Mouse (Mus musculus) kidney, adult 11 months (tissue): ENCODE measurements around the gene Zc3h7b.
A peak's percentile ranks its signal among the peaks of the same experiment; 100 is the strongest.
"Not testable (repeated sequence)": the region's sequence is repeated elsewhere in the genome, so short reads cannot be mapped to it uniquely, and the experiment has no call there.

Source experiments
- DNase-seq: peaks from one replicate; pipeline ENCODE4 v3.0.0; 2022

The Zc3h7b gene

DNA sequence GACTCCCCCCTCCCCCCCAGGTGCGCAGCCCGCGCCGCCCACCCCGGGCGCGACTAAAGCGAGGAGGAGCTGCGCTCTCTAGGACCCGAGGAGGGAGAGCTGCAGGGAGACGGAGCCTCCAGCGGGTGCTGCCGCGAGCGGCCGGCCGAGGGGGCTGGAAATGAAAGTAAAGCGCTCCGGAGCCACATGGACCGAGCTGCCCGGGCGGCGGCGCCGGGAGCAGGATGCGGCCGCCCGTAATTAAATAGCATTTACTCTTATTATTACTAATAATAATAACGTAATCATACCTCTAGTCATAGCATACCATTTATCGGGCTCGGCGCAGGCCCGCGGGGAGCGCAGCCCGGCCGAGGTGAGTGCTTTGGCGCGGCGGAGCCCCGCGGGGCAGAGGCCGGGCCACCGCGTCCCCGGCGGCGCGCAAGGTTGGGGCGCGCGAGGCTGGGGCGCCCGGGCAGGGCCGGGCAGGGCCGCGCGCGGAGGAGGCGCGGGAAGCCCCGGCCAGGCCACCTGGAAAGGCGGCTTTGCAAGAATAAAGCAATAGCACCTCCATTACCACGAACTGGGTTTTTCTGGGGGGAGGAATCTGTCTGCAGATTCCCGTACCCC is at the start of gene Zc3h7b, which contains the start of gene Rangap1:
TSS of gene Zc3h7b (plus strand) at position 66 of the 609 bp plus-strand sequence.
TSS of gene Rangap1 (minus strand) at position 539 of the 609 bp plus-strand sequence.
- peak; percentile 66 for DNase-seq

- no peak for DNase-seq
Measured at GRCm38 (mm10) chr15:81697175-81697574, 47.7 kb upstream of the Zc3h7b start, which contains the start of gene Chadl. Chadl (minus strand) TSS chr15:81697287.

DNA sequence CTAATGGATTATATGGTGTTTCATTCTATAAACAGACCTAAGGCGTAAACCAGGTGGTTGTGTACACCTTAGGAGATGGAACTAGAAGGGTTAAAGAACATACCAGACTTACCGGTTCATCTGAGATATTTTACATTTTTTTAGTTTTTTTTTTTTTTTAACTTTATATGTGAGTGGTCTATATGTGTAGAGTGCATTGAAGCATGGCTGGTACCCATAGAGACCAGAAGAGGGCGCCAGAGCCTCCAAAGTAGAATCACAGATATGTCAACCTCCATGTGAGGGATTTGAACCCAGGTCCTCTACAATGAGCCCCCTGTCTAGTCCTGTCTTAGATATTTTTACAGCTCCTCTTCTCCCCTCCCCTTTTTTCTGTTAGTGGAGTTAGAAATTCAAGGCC is 47.0 kb upstream of the Zc3h7b start:
- DNase-seq, result peak; percentile 29

DNA sequence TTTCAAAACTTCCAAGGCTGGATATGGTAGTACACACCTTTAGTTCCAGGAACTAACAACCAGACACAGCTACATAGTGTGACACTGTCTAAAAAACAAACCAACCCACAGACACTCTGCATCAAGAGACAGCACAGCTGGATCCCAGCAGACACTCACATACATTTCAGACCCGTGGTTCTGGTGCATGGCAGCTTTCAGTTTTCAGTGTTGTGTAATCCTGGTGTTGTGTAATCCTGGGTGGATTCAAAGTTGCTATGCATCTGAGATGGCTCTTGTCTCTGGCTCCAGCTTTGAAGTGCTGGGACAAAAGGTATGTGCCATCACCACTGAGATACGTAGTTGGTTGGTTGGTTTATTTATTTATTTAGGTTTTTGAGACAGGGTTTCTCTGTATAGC is 46.3 kb upstream of the Zc3h7b start:
- no peak for DNase-seq

- DNase-seq, result no peak
Measured at GRCm38 (mm10) chr15:81700161-81700560, 44.7 kb upstream of the Zc3h7b start.

DNA sequence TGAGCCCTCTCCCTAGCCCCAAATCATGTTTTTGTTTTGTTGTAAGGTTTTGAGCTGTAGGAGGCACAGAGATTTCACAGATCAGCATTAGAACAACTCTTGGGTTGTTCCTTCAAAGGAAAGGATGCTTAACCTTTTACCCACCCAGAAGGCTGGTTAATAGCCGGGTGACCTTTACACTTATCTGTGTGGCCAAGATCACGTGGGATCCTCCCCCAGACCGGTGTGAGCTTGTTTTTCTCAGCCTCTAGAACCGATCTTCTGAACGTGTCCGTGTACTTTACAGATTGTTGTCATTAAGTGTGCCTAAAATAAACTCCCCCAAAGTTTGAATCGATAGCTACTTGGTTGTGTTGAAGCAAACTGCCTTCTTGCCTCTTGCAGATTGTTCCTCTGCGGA is 44.3 kb upstream of the Zc3h7b start:
- peak; percentile 85 for DNase-seq

DNA sequence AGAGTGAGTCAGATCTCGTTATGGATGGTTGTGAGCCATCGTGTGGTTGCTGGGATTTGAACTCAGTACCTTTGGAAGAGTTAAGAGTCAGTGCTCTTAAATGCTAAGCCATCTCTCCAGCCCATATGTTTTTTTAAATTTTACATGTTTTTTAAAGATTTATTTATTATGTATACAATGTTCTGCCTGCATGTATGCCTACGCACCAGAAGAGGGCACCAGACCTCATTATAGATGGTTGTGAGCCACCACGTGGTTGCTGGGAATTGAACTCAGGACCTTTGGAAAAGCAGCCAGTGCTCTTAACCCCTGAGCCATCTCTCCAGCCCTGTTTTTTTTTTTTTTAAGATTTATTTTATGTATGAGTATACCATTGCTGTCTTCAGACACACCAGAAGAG is 43.5 kb upstream of the Zc3h7b start:
- not testable (repeated sequence) for DNase-seq

- DNase-seq, result no peak
Measured at GRCm38 (mm10) chr15:81702306-81703093, 42.4 kb upstream of the Zc3h7b start.

DNA sequence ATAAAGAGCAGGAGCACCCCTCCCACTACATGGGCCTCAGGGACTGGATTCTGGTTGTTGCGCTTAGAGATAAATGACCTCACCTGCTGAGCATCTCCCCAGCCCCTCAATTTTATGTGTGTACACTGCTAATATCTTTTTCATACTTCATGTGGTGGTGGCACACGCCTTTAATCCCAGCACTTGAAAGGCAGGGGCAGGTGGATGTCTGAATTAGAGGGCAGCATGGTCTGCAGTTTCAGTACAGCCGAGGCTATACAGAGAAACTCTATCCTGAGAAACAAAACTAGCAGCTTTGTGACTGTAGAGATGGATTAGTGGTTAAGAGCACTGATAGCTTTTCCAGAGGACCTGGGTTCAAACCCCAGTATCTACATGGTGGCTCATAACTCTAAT is 41.8 kb upstream of the Zc3h7b start:
- DNase-seq, result no peak

- no peak for DNase-seq
Measured at GRCm38 (mm10) chr15:81708991-81709390, 35.9 kb upstream of the Zc3h7b start.

DNA sequence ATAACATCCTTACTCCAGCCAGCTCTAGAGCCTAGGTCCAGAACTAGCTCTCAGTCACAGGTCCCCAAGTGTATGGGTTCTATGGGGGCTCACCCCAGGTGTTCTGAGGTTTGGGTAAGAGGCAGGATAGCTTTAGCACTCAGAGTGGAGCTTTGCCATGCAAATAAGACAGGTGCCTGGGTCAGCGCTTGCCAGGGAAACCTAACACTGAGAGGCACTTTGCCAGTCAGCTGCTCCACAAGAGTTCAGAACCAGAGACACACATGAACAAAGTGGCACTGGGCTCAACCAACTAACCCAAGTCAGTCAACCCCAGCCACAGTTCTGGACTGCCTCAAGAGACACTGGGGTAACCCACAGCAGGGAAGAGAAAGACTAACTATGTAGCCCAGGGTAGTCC is 35.2 kb upstream of the Zc3h7b start:
- DNase-seq, result no peak

GRCm38 (mm10) chr15:81710801-81711200 is 34.1 kb upstream of the Zc3h7b start:
- DNase-seq, result no peak

GRCm38 (mm10) chr15:81713742-81714141 is 31.1 kb upstream of the Zc3h7b start:
- no peak for DNase-seq

DNA sequence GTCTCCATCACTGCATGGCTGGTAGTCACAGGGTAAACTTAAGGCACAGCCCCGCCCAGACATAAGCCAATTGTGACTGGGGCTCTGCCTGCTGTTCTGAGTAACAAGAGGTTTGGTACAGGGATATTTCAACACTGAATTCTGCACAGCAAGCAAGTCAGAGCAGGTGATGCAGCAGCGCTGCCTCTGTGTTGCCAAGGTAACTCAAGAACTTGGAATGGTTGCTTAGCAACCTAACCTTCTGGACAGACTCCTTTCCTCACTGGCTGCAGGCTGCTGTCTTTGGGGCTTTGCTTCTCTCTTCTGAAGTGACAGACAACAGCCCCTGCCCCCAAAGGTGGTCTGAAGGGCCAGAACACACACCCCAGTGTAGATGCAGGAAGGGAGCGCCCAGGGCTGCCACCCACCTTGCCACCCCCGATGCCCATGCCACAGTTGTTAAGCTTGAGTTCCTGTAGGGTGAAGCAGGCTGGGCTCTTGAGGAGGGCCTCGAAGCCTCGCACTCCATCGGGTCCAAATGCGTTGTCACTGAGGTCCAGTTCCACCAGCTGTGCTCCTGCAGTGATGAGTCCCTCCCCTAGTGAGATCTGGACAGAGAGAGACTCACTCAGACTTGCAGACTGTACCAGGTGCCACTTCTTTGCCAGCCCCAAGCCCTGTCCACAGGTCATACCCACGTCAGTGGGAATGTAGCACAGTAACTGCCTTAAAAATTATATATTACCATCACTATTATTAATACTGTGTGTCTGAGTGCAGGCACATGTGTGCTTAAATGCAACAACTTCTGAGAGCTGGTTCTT is 26.3 kb upstream of the Zc3h7b start:
- DNase-seq, result no peak

- no peak for DNase-seq
Measured at GRCm38 (mm10) chr15:81719139-81719531, 25.7 kb upstream of the Zc3h7b start.

- no peak for DNase-seq
Measured at GRCm38 (mm10) chr15:81722361-81722760, 22.5 kb upstream of the Zc3h7b start.

DNA sequence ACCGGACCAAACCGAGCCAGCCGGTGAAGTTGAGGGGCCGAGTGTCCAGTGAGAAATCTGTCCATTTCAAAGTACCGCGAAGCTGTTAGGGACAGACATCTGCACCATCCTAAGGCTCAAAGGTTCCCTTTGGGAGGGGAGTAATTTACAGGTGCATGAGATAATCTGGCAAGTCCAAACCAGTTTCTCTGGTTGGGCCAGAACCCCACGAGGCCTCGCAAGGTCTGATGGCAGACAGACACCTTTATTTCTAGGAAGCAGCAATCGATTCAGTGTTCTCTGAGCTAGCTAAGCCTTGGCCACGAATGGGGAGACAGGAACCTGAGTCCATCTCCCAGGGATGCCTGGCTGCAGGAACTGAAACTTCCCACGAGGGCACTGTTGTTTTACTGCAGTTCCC is 21.2 kb upstream of the Zc3h7b start:
- no peak for DNase-seq

- DNase-seq, result no peak
Measured at GRCm38 (mm10) chr15:81725965-81726364, 18.9 kb upstream of the Zc3h7b start.

DNA sequence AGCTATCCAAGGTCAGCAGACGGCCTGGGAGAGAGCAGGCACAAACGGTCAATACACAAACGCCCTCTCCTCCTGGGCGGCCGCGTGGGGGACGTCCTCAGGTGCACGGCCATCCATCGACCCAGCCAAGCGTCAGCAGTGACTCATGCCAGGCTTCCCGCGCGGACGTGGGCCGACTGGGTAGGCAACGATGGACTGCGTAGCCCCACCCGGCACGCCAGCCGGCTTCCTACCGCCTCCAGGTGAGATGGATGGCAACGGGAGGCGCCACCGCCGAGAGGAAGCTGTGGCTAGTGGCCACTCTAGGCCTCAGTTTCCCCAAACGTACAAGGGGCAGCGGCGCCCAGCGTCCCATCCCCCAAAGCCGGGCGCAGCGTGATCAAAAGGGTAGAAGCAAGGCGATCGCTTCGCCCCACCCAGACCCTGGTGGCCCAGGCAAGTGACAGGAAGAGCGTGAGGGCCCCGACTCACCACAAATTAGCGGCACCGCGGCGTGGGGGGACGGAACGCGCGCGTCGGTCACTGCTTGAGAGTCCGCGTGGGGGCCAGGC is 15.5 kb upstream of the Zc3h7b start:
- DNase-seq, result peak; percentile 35

- DNase-seq, result peak; percentile 99
Measured at GRCm38 (mm10) chr15:81729792-81730635, 14.8 kb upstream of the Zc3h7b start.

DNA sequence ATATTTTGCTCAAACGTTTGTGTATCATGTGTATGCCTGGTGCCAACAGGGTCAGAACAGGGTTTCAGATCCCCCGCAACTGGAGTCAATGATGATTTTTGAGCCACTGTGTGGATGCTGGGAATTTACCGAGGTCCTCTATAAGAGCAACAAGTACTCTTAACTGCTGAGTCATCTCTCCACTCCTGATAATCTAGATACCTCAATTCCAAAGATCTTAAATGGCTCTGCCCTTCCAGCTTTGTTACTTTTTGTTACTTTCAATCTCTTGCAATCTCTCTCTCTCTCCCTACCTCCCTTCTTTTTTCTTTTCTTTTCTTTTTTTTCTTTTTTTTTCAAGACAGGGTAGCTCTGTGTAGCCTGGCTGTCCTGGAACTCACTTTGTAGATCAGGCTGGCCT is 9.8 kb upstream of the Zc3h7b start:
- DNase-seq, result no peak

DNA sequence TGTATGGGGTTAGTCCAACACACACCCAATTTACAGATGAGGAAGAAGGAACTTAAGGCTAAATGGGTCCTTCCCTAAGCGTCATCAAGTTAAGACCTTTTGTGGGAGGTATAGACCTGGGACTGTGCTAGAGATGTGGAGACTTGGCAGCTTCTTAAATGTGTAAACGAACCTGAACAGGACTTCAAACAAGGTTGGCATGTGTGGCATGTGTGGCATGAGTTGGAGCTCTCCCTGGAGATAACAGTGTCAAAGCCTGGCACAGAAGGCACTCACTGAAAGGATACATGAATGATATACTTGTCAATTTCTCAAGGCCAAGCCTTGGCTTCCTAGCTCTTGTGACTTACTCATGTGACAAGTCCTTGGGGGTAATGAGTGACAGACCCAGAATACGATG is 5.6 kb upstream of the Zc3h7b start:
- DNase-seq, result no peak
